In genomic region chr9:107907801-107908120, GRCm38 (mm10) we compare ENCODE assay signal across 11 mouse cellular contexts. TPM values are rescaled to one million over a fixed set of nuclear protein-coding genes. Genes with fewer than 3 reads are reported as not detected.
DNase-seq lines count a peak whose midpoint lies in the region; ATAC-seq and TF ChIP-seq lines count a peak whose summit lies in the region.
"Had no signal": no experiment of that assay in that cellular context is flagged by ENCODE, and none has a peak within 500 bp of the region (broad histone marks: within the 10 kb centered on the region; RNA-seq: fewer than 3 reads in every experiment).

No protein-coding gene starts in this region.

- DNase-seq in heart, adult 2 months, result peak in 1 of 2 experiments; percentile 50
- no peak for DNase-seq in heart, postnatal 10 days
- DNase-seq in midbrain, embryonic 10.5 days (ENCODE audit: low spot score), result no peak
- no peak for DNase-seq in midbrain, postnatal 0 days (ENCODE audit: low spot score)
- no peak for DNase-seq in thymus, postnatal 14 days
- no peak for DNase-seq in spleen, adult 18-20 months
- DNase-seq: retina, postnatal 1 day had no signal

- no peak for TF ChIP-seq CTCF in heart, adult 2 months (IDR thresholded peaks at IDR 0.05)
- no peak for TF ChIP-seq CTCF in midbrain, postnatal 0 days (IDR thresholded peaks at IDR 0.05)

- H3K4me2 ChIP-seq in midbrain, postnatal 0 days (ENCODE audit: low read depth, low read length, poor library complexity, severe bottlenecking), result no peak overlapping the region
- H3K4me2 ChIP-seq in heart, embryonic 15.5 days, result peak overlapping the region; percentile 88
- H3K4me2 ChIP-seq in neural tube, embryonic 14.5 days (ENCODE audit: low read depth, low read length), result peak overlapping the region; percentile 11; the same call in 1 of the 2 replicates

- H3K4me3 ChIP-seq in heart, adult 2 months, result peak overlapping the region; percentile 45
- H3K4me3 ChIP-seq in midbrain, embryonic 10.5 days, result no peak overlapping the region
- no peak overlapping the region for H3K4me3 ChIP-seq in midbrain, postnatal 0 days (ENCODE audit: low read depth, low read length)
- H3K4me3 ChIP-seq in heart, embryonic 15.5 days, result peak overlapping the region; percentile 51
- no peak overlapping the region for H3K4me3 ChIP-seq in neural tube, embryonic 14.5 days (ENCODE audit: low read depth, low read length)
- H3K4me3 ChIP-seq: left cerebral cortex, adult 2 months had no signal

- 76% methylated on average over 14 of the region's 14 CpGs for whole genome bisulfite sequencing in heart, adult 2 months
- 85% methylated on average over 14 of the region's 14 CpGs for WGBS in midbrain, embryonic 10.5 days
- 77% methylated on average over 14 of the region's 14 CpGs for WGBS in midbrain, postnatal 0 days
- 67% methylated on average over 14 of the region's 14 CpGs for WGBS in heart, embryonic 15.5 days
- WGBS in neural tube, embryonic 14.5 days, result 85% methylated on average over 14 of the region's 14 CpGs

- intact Hi-C loops in heart, adult 2 months (cut with DNase I), result no loop called here
- intact Hi-C loops in heart, postnatal 10 days (cut with DNase I), result no loop called here

- no peaks in the 10 kb centered on the region for H3K79me2 ChIP-seq in heart, adult 2 months (replicated peaks; ENCODE audit: control insufficient read depth, insufficient read depth, low read length)

- TF ChIP-seq POLR2A in heart, adult 2 months (IDR thresholded peaks at IDR 0.05; ENCODE audit: insufficient read depth, low read depth, low read length), result 0 out of 2 replicates have a peak, but pooled peaks have one; percentile 10

- peak overlapping the region; percentile 74 for H3K27ac ChIP-seq in heart, adult 2 months
- peak overlapping the region; percentile 53; the same call in 1 of the 2 replicates for H3K27ac ChIP-seq in midbrain, embryonic 10.5 days (replicated peaks)
- no peak overlapping the region for H3K27ac ChIP-seq in midbrain, postnatal 0 days (ENCODE audit: low read depth, low read length)
- peak overlapping the region; percentile 24 for H3K27ac ChIP-seq in heart, embryonic 15.5 days
- H3K27ac ChIP-seq in neural tube, embryonic 14.5 days (ENCODE audit: low read depth, low read length), result no peak overlapping the region
- H3K27ac ChIP-seq: hindbrain, postnatal 0 days; left cerebral cortex, adult 2 months had no signal

- no peak for TF ChIP-seq EP300 in heart, adult 2 months (IDR thresholded peaks at IDR 0.05; ENCODE audit: insufficient read depth, low read depth, low read length)

- no peaks in the 10 kb centered on the region for H3K36me3 ChIP-seq in heart, adult 2 months (ENCODE audit: control insufficient read depth, insufficient read depth, low read length)
- H3K36me3 ChIP-seq in midbrain, embryonic 10.5 days, result no peaks in the 10 kb centered on the region
- 0 out of 2 replicates have a peak, but pooled peaks cover 4% of the 10 kb centered on the region for H3K36me3 ChIP-seq in midbrain, postnatal 0 days (ENCODE audit: insufficient read depth, low read length)
- 0 out of 2 replicates have a peak, but pooled peaks cover 2% of the 10 kb centered on the region for H3K36me3 ChIP-seq in heart, embryonic 15.5 days
- H3K36me3 ChIP-seq in neural tube, embryonic 14.5 days (ENCODE audit: control insufficient read depth, insufficient read depth, low read length), result peaks cover 4% of the 10 kb centered on the region; the same call in 1 of the 2 replicates

- H3K27me3 ChIP-seq in heart, adult 2 months (ENCODE audit: control insufficient read depth, insufficient read depth, low read length), result no peaks in the 10 kb centered on the region
- H3K27me3 ChIP-seq in midbrain, embryonic 10.5 days (ENCODE audit: low read depth, poor library complexity, severe bottlenecking), result peaks cover 45% of the 10 kb centered on the region
- H3K27me3 ChIP-seq in midbrain, postnatal 0 days (ENCODE audit: insufficient read depth, low read length), result no peaks in the 10 kb centered on the region
- peaks cover 1% of the 10 kb centered on the region; the same call in 1 of the 2 replicates for H3K27me3 ChIP-seq in heart, embryonic 15.5 days
- H3K27me3 ChIP-seq in neural tube, embryonic 14.5 days (ENCODE audit: control insufficient read depth, insufficient read depth, low read length), result no peaks in the 10 kb centered on the region

- peaks cover 4% of the 10 kb centered on the region for H3K4me1 ChIP-seq in heart, adult 2 months (ENCODE audit: control insufficient read depth, insufficient read depth, low read length)
- H3K4me1 ChIP-seq in midbrain, embryonic 10.5 days, result peaks cover 37% of the 10 kb centered on the region
- H3K4me1 ChIP-seq in midbrain, postnatal 0 days (ENCODE audit: insufficient read depth, low read length), result peaks cover 5% of the 10 kb centered on the region; the same call in 1 of the 2 replicates
- H3K4me1 ChIP-seq in heart, embryonic 15.5 days (replicated peaks), result peaks cover 39% of the 10 kb centered on the region
- H3K4me1 ChIP-seq in neural tube, embryonic 14.5 days (ENCODE audit: control insufficient read depth, insufficient read depth, low read length), result 0 out of 2 replicates have a peak, but pooled peaks cover 3% of the 10 kb centered on the region

- H3K9me3 ChIP-seq in midbrain, embryonic 10.5 days (replicated peaks), result no peaks in the 10 kb centered on the region
- no peaks in the 10 kb centered on the region for H3K9me3 ChIP-seq in midbrain, postnatal 0 days (ENCODE audit: low read length)
- no peaks in the 10 kb centered on the region for H3K9me3 ChIP-seq in heart, embryonic 15.5 days (replicated peaks)
- no peaks in the 10 kb centered on the region for H3K9me3 ChIP-seq in neural tube, embryonic 14.5 days (ENCODE audit: control insufficient read depth, low read length)

- no peak for ATAC-seq in midbrain, postnatal 0 days (ENCODE audit: low FRiP score)
- no peak for ATAC-seq in heart, embryonic 15.5 days (replicated peaks; ENCODE audit: insufficient number of reproducible peaks, insufficient read depth, low FRiP score, low read depth)
- ATAC-seq in neural tube, embryonic 14.5 days (ENCODE audit: low read depth), result no peak
- ATAC-seq: hindbrain, postnatal 0 days had no signal

- peak overlapping the region; percentile 14; the same call in 1 of the 2 replicates for H3K9ac ChIP-seq in heart, adult 2 months (ENCODE audit: low read depth, low read length)
- no peak overlapping the region for H3K9ac ChIP-seq in midbrain, postnatal 0 days (replicated peaks; ENCODE audit: low read length, poor library complexity, severe bottlenecking)
- H3K9ac ChIP-seq in heart, embryonic 15.5 days, result peak overlapping the region; percentile 30; the same call in 1 of the 2 replicates
- no peak overlapping the region for H3K9ac ChIP-seq in neural tube, embryonic 14.5 days (replicated peaks; ENCODE audit: low read depth, low read length)

RNA-seq across cellular contexts. Expression of gene Mst1r, which starts 1.1 kb away (rescaled TPM):
- total RNA-seq in heart, adult 2 months (2021), result 1 to 10 TPM; 3.1 to 3.3 TPM
- 11.3 and 12.5 TPM in 2 replicates for polyA plus RNA-seq in heart, adult 2 months (2012; rRNA removed)
- 1 to 10 TPM; 2.5 to 3.7 TPM for total RNA-seq in heart, postnatal 10 days (2021)
- 0.78 and 0.79 TPM in 2 replicates for polyA plus RNA-seq in midbrain, embryonic 10.5 days (2016; fragmentation: Nextera tagmentation; extraction: Ambion mirVana)
- 1.2 and 1.8 TPM in 2 replicates for total RNA-seq in midbrain, postnatal 0 days (2014; rRNA removed)
- polyA plus RNA-seq in midbrain, postnatal 0 days (2015; fragmentation: Nextera tagmentation; extraction: Ambion mirVana), result 1.1 and 1.2 TPM in 2 replicates
- 2.1 and 4.1 TPM in 2 replicates for polyA plus RNA-seq in heart, embryonic 15.5 days (2015; fragmentation: Nextera tagmentation; extraction: Ambion mirVana)
- 0.51 and 1.5 TPM in 2 replicates for polyA plus RNA-seq in neural tube, embryonic 14.5 days (2014; fragmentation: Nextera tagmentation; extraction: Ambion mirVana)

RNA-seq across cellular contexts. Expression of gene Mon1a, which starts 19.8 kb away (rescaled TPM):
- total RNA-seq in heart, adult 2 months (2021), result 10 to 100 TPM; 11.0 to 11.2 TPM
- polyA plus RNA-seq in heart, adult 2 months (2012; rRNA removed), result 15.1 and 16.0 TPM in 2 replicates
- 1 to 10 TPM; 7.6 to 9.6 TPM for total RNA-seq in heart, postnatal 10 days (2021)
- polyA plus RNA-seq in midbrain, embryonic 10.5 days (2016; fragmentation: Nextera tagmentation; extraction: Ambion mirVana), result 11.6 and 15.3 TPM in 2 replicates
- 23.9 and 24.9 TPM in 2 replicates for total RNA-seq in midbrain, postnatal 0 days (2014; rRNA removed)
- polyA plus RNA-seq in midbrain, postnatal 0 days (2015; fragmentation: Nextera tagmentation; extraction: Ambion mirVana), result 16.7 and 18.1 TPM in 2 replicates
- 8.5 and 9.8 TPM in 2 replicates for polyA plus RNA-seq in heart, embryonic 15.5 days (2015; fragmentation: Nextera tagmentation; extraction: Ambion mirVana)
- 21.3 and 23.4 TPM in 2 replicates for polyA plus RNA-seq in neural tube, embryonic 14.5 days (2014; fragmentation: Nextera tagmentation; extraction: Ambion mirVana)

RNA-seq across cellular contexts. Expression of gene Actl11, which starts 20.5 kb away (rescaled TPM):
- total RNA-seq in heart, adult 2 months (2021), result not detected
- 0.09 and 0.14 TPM in 2 replicates for polyA plus RNA-seq in heart, adult 2 months (2012; rRNA removed)
- not detected for total RNA-seq in heart, postnatal 10 days (2021)
- not detected in 2 replicates for polyA plus RNA-seq in midbrain, embryonic 10.5 days (2016; fragmentation: Nextera tagmentation; extraction: Ambion mirVana)
- total RNA-seq in midbrain, postnatal 0 days (2014; rRNA removed), result 0.05 TPM in 1 of 2 replicates, not detected in the other
- not detected in 2 replicates for polyA plus RNA-seq in midbrain, postnatal 0 days (2015; fragmentation: Nextera tagmentation; extraction: Ambion mirVana)
- polyA plus RNA-seq in heart, embryonic 15.5 days (2015; fragmentation: Nextera tagmentation; extraction: Ambion mirVana), result not detected in 2 replicates
- polyA plus RNA-seq in neural tube, embryonic 14.5 days (2014; fragmentation: Nextera tagmentation; extraction: Ambion mirVana), result not detected in 2 replicates
- total RNA-seq: hindbrain, postnatal 0 days; left cerebral cortex, adult 2 months had no signal
- polyA plus RNA-seq: hindbrain, postnatal 0 days had no signal

RNA-seq across cellular contexts. Expression of gene Camkv, which starts 27.7 kb away (rescaled TPM):
- total RNA-seq in heart, adult 2 months (2021), result not detected
- polyA plus RNA-seq in heart, adult 2 months (2012; rRNA removed), result 0.02 and 0.06 TPM in 2 replicates
- under 1 TPM; 0.14 to 0.37 TPM for total RNA-seq in heart, postnatal 10 days (2021)
- 20.9 and 23.0 TPM in 2 replicates for polyA plus RNA-seq in midbrain, embryonic 10.5 days (2016; fragmentation: Nextera tagmentation; extraction: Ambion mirVana)
- total RNA-seq in midbrain, postnatal 0 days (2014; rRNA removed), result 133 and 153 TPM in 2 replicates
- polyA plus RNA-seq in midbrain, postnatal 0 days (2015; fragmentation: Nextera tagmentation; extraction: Ambion mirVana), result 136 and 149 TPM in 2 replicates
- polyA plus RNA-seq in heart, embryonic 15.5 days (2015; fragmentation: Nextera tagmentation; extraction: Ambion mirVana), result 0.20 and 0.77 TPM in 2 replicates
- polyA plus RNA-seq in neural tube, embryonic 14.5 days (2014; fragmentation: Nextera tagmentation; extraction: Ambion mirVana), result 12.5 and 20.1 TPM in 2 replicates

RNA-seq across cellular contexts. Expression of gene Rbm6, which starts 34.7 kb away (rescaled TPM):
- 10 to 100 TPM; 29.8 to 31.2 TPM for total RNA-seq in heart, adult 2 months (2021)
- 8.3 and 18.1 TPM in 2 replicates for polyA plus RNA-seq in heart, adult 2 months (2012; rRNA removed)
- 10 to 100 TPM; 34.6 to 38.3 TPM for total RNA-seq in heart, postnatal 10 days (2021)
- 101 and 115 TPM in 2 replicates for polyA plus RNA-seq in midbrain, embryonic 10.5 days (2016; fragmentation: Nextera tagmentation; extraction: Ambion mirVana)
- 81.3 and 87.9 TPM in 2 replicates for total RNA-seq in midbrain, postnatal 0 days (2014; rRNA removed)
- 48.8 and 57.9 TPM in 2 replicates for polyA plus RNA-seq in midbrain, postnatal 0 days (2015; fragmentation: Nextera tagmentation; extraction: Ambion mirVana)
- polyA plus RNA-seq in heart, embryonic 15.5 days (2015; fragmentation: Nextera tagmentation; extraction: Ambion mirVana), result 43.2 and 48.0 TPM in 2 replicates
- 87.1 and 96.0 TPM in 2 replicates for polyA plus RNA-seq in neural tube, embryonic 14.5 days (2014; fragmentation: Nextera tagmentation; extraction: Ambion mirVana)

Comparison
In these comparisons a context has a peak if more than half of its experiments do, and no peak if none do; other contexts are left out.
1. H3K27ac ChIP-seq: peak in heart, adult 2 months (single experiment), midbrain, embryonic 10.5 days (single experiment) and heart, embryonic 15.5 days (single experiment); none in midbrain, postnatal 0 days (single experiment) and neural tube, embryonic 14.5 days (single experiment).
2. H3K4me3 ChIP-seq: peak in heart, adult 2 months (single experiment) and heart, embryonic 15.5 days (single experiment); none in midbrain, embryonic 10.5 days (single experiment), midbrain, postnatal 0 days (single experiment) and neural tube, embryonic 14.5 days (single experiment).
3. H3K9ac ChIP-seq: peak in heart, adult 2 months (single experiment) and heart, embryonic 15.5 days (single experiment); none in midbrain, postnatal 0 days (single experiment) and neural tube, embryonic 14.5 days (single experiment).